Mouse (Mus musculus): ENCODE results near the gene Camsap2. TPM values are rescaled to one million over a fixed set of nuclear protein-coding genes. Genes with fewer than 3 reads are reported as not detected.

Gene Camsap2
- polyA plus RNA-seq, 1 experiment from 2014 or later: 9.0 TPM

DNA sequence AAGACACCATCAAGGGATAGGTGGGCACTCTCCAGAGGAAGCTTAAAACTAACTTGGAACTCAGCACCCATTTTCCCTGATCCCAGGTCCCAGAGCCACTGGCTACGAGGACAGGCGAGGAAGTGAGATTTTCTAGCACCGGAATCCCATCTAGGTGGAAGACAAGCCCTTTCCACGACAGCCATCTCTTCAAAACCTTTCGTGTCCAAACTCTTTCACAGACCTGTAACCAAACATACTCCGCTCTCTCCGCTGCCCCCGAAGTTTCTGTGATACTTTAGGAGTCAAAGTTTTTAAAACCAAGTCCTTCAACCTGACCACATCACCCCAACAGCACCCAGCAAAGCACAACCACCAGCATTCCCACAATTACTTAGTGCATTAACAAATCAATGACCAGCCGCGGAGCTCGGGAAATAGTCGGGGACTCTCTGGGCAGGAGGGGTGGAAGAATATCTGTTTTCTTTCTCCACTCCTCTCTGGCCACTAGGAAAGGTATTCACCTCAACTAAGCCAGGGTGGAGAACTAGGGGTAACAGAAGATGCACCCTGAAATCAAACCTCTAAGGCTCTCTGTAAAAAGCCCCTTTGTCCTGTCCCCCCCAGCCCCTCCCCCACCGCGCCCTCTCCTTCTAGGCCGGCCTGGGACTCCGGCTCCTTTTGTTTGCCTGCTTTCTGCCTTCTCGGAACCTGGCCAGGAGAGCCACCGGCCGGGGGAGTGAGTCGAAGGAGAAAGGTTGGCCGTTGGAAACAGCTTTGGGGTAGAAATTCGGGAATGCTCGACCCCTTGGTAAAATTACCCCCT, 112.7 kb downstream of the Camsap2 start:
- peak overlapping the region; percentile 49 for H3K27ac ChIP-seq (ENCODE audit: low read length)
- 1% methylated on average over 23 of the region's 23 CpGs for WGBS
- ATAC-seq (ENCODE audit: low FRiP score, low TSS enrichment): 0 out of 2 replicates have a peak, but pooled peaks have one; percentile 3
- peak overlapping the region; percentile 87 for H3K4me2 ChIP-seq (replicated peaks; ENCODE audit: low read depth, low read length)
- H3K27me3 ChIP-seq (ENCODE audit: insufficient read depth, low read length): no peaks in the 10 kb centered on the region
- peaks cover 40% of the 10 kb centered on the region for H3K4me1 ChIP-seq (ENCODE audit: insufficient read depth, low read length)
- H3K9ac ChIP-seq (replicated peaks; ENCODE audit: low read length): peak overlapping the region; percentile 71
- H3K9me3 ChIP-seq (ENCODE audit: low read length): no peaks in the 10 kb centered on the region
- no peaks in the 10 kb centered on the region for H3K36me3 ChIP-seq (ENCODE audit: insufficient read depth, low read length)
- peak overlapping the region; percentile 67 for H3K4me3 ChIP-seq (ENCODE audit: low read length)

GRCm38 (mm10) chr1:136232285-136232926, 113.5 kb downstream of the Camsap2 start:
- Histone ChIP-seq H3K36me3 (ENCODE audit: insufficient read depth, low read length) (no peaks in the 10 kb centered on the region), H3K9ac (replicated peaks; ENCODE audit: low read length) (peak overlapping the region; percentile 71; the same call in 1 of the 2 replicates), H3K4me3 (ENCODE audit: low read length) (peak overlapping the region; percentile 67), H3K27me3 (ENCODE audit: insufficient read depth, low read length) (no peaks in the 10 kb centered on the region), H3K27ac (ENCODE audit: low read length) (peak overlapping the region; percentile 84), H3K4me2 (replicated peaks; ENCODE audit: low read depth, low read length) (peak overlapping the region; percentile 87), H3K9me3 (ENCODE audit: low read length) (no peaks in the 10 kb centered on the region), H3K4me1 (ENCODE audit: insufficient read depth, low read length) (peaks cover 48% of the 10 kb centered on the region)
- ATAC-seq (ENCODE audit: low FRiP score, low TSS enrichment): no peak
- 3% methylated on average over 9 of the region's 9 CpGs for WGBS

- no peaks in the 10 kb centered on the region; the same call in 1 of the 2 replicates for H3K36me3 ChIP-seq (ENCODE audit: insufficient read depth, low read length)
- H3K9me3 ChIP-seq (ENCODE audit: low read length): no peaks in the 10 kb centered on the region
- no peak for ATAC-seq (ENCODE audit: low FRiP score, low TSS enrichment)
- H3K27ac ChIP-seq (ENCODE audit: low read length): peak overlapping the region; percentile 84
- WGBS: 4% methylated on average over 6 of the region's 6 CpGs
- H3K4me1 ChIP-seq (ENCODE audit: insufficient read depth, low read length): peaks cover 51% of the 10 kb centered on the region
- H3K4me3 ChIP-seq (ENCODE audit: low read length): peak overlapping the region; percentile 67
- H3K27me3 ChIP-seq (ENCODE audit: insufficient read depth, low read length): no peaks in the 10 kb centered on the region
- peak overlapping the region; percentile 87 for H3K4me2 ChIP-seq (replicated peaks; ENCODE audit: low read depth, low read length)
- peak overlapping the region; percentile 50; the same call in 1 of the 2 replicates for H3K9ac ChIP-seq (replicated peaks; ENCODE audit: low read length)
Measured at GRCm38 (mm10) chr1:136231596-136231995, 114.3 kb downstream of the Camsap2 start.

DNA sequence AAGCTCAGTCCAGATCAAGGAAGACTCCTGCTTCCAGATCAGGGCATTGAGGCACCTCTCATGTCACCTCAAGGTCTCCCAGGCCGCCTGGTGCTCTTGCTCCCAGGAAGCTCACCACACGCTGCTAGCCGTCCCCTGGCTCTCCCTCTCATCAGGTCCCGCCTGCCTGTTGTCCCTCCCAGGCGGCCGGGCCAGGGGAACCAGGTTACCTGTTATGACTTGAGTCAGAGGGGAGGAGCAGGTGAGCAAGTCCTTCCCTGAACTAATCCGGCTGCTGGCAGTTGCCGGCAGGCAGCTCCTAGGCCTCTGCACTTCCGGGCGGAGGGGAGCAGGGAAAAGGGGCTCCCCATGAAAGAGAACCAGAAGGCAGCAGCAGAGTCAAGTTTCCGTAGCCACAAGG, 115.7 kb downstream of the Camsap2 start:
- peak; percentile 16 for ATAC-seq (ENCODE audit: low FRiP score, low TSS enrichment)
- Histone ChIP-seq H3K36me3 (ENCODE audit: insufficient read depth, low read length) (peaks cover 7% of the 10 kb centered on the region; the same call in 1 of the 2 replicates), H3K4me2 (replicated peaks; ENCODE audit: low read depth, low read length) (peak overlapping the region; percentile 87), H3K9ac (replicated peaks; ENCODE audit: low read length) (peak overlapping the region; percentile 50), H3K4me1 (ENCODE audit: insufficient read depth, low read length) (peaks cover 51% of the 10 kb centered on the region), H3K9me3 (ENCODE audit: low read length) (no peaks in the 10 kb centered on the region), H3K27me3 (ENCODE audit: insufficient read depth, low read length) (no peaks in the 10 kb centered on the region), H3K27ac (ENCODE audit: low read length) (peak overlapping the region; percentile 84), H3K4me3 (ENCODE audit: low read length) (peak overlapping the region; percentile 30)
- WGBS: 33% methylated on average over 11 of the region's 11 CpGs

GRCm38 (mm10) chr1:136229040-136229373, 116.9 kb downstream of the Camsap2 start:
- WGBS: 20% methylated on average over 6 of the region's 6 CpGs
- H3K4me3 ChIP-seq (ENCODE audit: low read length): peak overlapping the region; percentile 30
- no peaks in the 10 kb centered on the region for H3K27me3 ChIP-seq (ENCODE audit: insufficient read depth, low read length)
- peaks cover 9% of the 10 kb centered on the region; the same call in 1 of the 2 replicates for H3K36me3 ChIP-seq (ENCODE audit: insufficient read depth, low read length)
- peaks cover 47% of the 10 kb centered on the region for H3K4me1 ChIP-seq (ENCODE audit: insufficient read depth, low read length)
- H3K9ac ChIP-seq (replicated peaks; ENCODE audit: low read length): peak overlapping the region; percentile 50; the same call in 1 of the 2 replicates
- peak overlapping the region; percentile 85 for H3K27ac ChIP-seq (ENCODE audit: low read length)
- no peaks in the 10 kb centered on the region for H3K9me3 ChIP-seq (ENCODE audit: low read length)
- peak overlapping the region; percentile 87 for H3K4me2 ChIP-seq (replicated peaks; ENCODE audit: low read depth, low read length)
- peak; percentile 57; the same call in 1 of the 2 replicates for ATAC-seq (ENCODE audit: low FRiP score, low TSS enrichment)

DNA sequence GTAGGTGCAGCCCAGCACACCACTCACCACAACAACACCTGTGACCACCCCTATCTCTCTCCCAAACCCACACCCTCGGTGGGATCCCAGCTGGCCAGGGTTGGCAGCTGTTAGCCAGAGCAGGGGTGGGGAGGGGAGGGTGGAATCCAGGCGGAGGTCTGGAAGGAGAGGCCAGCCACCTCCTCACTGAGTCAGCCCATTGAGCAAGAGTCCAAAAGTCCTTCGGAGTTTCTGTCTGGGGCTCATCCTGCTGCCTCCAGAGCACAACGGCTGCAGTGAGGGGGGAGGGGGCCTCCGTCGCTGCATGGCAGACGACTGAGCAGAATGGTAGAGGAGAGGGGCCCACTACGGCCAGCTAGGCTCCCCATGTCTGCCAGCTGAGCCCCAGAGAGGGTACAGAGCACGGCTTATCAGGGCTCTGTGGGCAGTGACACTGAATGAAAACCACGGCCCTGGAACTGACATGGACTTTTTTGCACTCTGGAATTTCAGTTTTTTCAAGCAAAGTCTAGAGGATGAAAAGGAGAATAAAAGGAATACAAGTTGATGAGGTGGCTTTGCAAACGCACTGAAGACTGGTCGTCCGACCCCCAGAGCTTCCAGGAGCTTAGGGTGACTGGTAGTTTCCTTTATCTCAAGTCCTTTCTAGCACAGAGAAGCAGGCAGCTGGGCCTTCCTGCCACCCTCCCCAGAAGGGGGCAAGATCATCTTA, 117.4 kb downstream of the Camsap2 start:
- WGBS: 16% methylated on average over 13 of the region's 13 CpGs

GRCm38 (mm10) chr1:136227870-136228269, 118.0 kb downstream of the Camsap2 start:
- H3K4me2 ChIP-seq (replicated peaks; ENCODE audit: low read depth, low read length): peak overlapping the region; percentile 87
- H3K9me3 ChIP-seq (ENCODE audit: low read length): no peaks in the 10 kb centered on the region
- H3K27me3 ChIP-seq (ENCODE audit: insufficient read depth, low read length): no peaks in the 10 kb centered on the region
- 66% methylated on average over 4 of the region's 4 CpGs for WGBS
- ATAC-seq (ENCODE audit: low FRiP score, low TSS enrichment): peak; percentile 1; the same call in 1 of the 2 replicates
- H3K36me3 ChIP-seq (ENCODE audit: insufficient read depth, low read length): peaks cover 9% of the 10 kb centered on the region; the same call in 1 of the 2 replicates
- no peak overlapping the region for H3K4me3 ChIP-seq (ENCODE audit: low read length)
- peak overlapping the region; percentile 85; the same call in 1 of the 2 replicates for H3K27ac ChIP-seq (ENCODE audit: low read length)
- peaks cover 47% of the 10 kb centered on the region for H3K4me1 ChIP-seq (ENCODE audit: insufficient read depth, low read length)
- H3K9ac ChIP-seq (replicated peaks; ENCODE audit: low read length): no peak overlapping the region

More for the DNA sequence above, 117.4 kb downstream of the Camsap2 start:
- peak; percentile 67 for ATAC-seq (ENCODE audit: low FRiP score, low TSS enrichment)
- Histone ChIP-seq H3K27me3 (ENCODE audit: insufficient read depth, low read length) (no peaks in the 10 kb centered on the region), H3K4me1 (ENCODE audit: insufficient read depth, low read length) (peaks cover 47% of the 10 kb centered on the region), H3K36me3 (ENCODE audit: insufficient read depth, low read length) (peaks cover 9% of the 10 kb centered on the region; the same call in 1 of the 2 replicates), H3K4me3 (ENCODE audit: low read length) (peak overlapping the region; percentile 9; the same call in 1 of the 2 replicates), H3K9ac (replicated peaks; ENCODE audit: low read length) (0 out of 2 replicates have a peak overlapping the region, but pooled peaks have one; percentile 50), H3K27ac (ENCODE audit: low read length) (peak overlapping the region; percentile 85), H3K4me2 (replicated peaks; ENCODE audit: low read depth, low read length) (peak overlapping the region; percentile 87), H3K9me3 (ENCODE audit: low read length) (no peaks in the 10 kb centered on the region)

DNA sequence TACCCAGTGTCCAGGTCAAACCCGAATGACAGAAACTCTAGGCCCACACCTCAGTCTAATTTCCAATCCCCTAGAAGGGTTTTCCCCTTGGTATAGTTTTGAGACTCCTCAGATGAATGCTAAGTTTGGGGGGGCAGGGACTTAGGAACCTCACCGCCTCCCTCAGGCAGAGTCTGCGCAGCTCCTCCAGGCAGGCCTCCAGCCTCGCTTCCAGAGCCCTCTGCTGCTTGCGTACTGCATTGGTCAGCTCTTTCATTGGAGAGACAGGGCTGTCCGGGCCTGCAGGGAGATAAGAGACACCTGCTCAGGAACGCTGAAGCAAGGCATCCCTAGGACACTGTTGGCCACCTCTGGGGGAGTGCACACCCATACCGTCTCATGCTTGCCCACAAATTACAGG, 119.3 kb downstream of the Camsap2 start:
- Histone ChIP-seq H3K36me3 (ENCODE audit: insufficient read depth, low read length) (peaks cover 9% of the 10 kb centered on the region; the same call in 1 of the 2 replicates), H3K4me2 (replicated peaks; ENCODE audit: low read depth, low read length) (no peak overlapping the region), H3K9ac (replicated peaks; ENCODE audit: low read length) (no peak overlapping the region), H3K4me3 (ENCODE audit: low read length) (no peak overlapping the region), H3K27me3 (ENCODE audit: insufficient read depth, low read length) (no peaks in the 10 kb centered on the region), H3K27ac (ENCODE audit: low read length) (no peak overlapping the region), H3K9me3 (ENCODE audit: low read length) (no peaks in the 10 kb centered on the region), H3K4me1 (ENCODE audit: insufficient read depth, low read length) (peaks cover 44% of the 10 kb centered on the region)
- no peak for ATAC-seq (ENCODE audit: low FRiP score, low TSS enrichment)
- 73% methylated on average over 8 of the region's 8 CpGs for WGBS

- H3K36me3 ChIP-seq (ENCODE audit: insufficient read depth, low read length): peaks cover 9% of the 10 kb centered on the region; the same call in 1 of the 2 replicates
Measured at GRCm38 (mm10) chr1:136225846-136226245, 120.1 kb downstream of the Camsap2 start.

More at GRCm38 (mm10) chr1:136225846-136226245, 120.1 kb downstream of the Camsap2 start:
- Histone ChIP-seq H3K9ac (replicated peaks; ENCODE audit: low read length) (no peak overlapping the region), H3K4me1 (ENCODE audit: insufficient read depth, low read length) (peaks cover 36% of the 10 kb centered on the region), H3K27me3 (ENCODE audit: insufficient read depth, low read length) (no peaks in the 10 kb centered on the region), H3K9me3 (ENCODE audit: low read length) (no peaks in the 10 kb centered on the region), H3K27ac (ENCODE audit: low read length) (no peak overlapping the region), H3K4me3 (ENCODE audit: low read length) (no peak overlapping the region), H3K4me2 (replicated peaks; ENCODE audit: low read depth, low read length) (no peak overlapping the region)
- WGBS: 88% methylated on average over 8 of the region's 8 CpGs
- ATAC-seq (ENCODE audit: low FRiP score, low TSS enrichment): no peak
